Mouse (Mus musculus): ENCODE measurements at regions not wholly inside any gene's neighbourhood (a gene's known extent, or its start where the extent isn't known, plus 50 kb on each side); places are given as distances from the start of the nearest gene placed in this dataset.

- DNase-seq = no peak
Observed at GRCm38 (mm10) chr5:120030904-120031303, 85.4 kb upstream of the Rbm19 start.

DNA sequence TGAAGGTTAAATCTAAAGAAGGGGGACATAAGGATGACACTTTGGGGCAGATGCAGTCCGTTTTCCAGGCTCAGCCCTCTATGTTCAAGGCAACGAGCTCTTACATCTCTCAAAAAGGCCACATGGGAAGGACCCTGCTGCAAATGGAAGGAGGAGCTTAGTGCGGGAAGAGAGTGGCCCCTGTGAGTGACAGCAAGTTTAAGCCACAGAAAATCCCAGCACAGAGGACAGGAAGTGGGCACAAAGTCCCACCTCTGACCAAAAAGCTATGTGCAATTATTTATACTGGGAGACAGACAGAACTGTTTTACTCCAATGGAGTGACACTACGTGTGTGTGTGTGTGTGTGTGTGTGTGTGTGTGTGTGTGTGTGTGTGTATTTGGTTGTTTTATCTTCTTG lies 84.7 kb upstream of the Rbm19 start:
- DNase-seq = no peak

DNA sequence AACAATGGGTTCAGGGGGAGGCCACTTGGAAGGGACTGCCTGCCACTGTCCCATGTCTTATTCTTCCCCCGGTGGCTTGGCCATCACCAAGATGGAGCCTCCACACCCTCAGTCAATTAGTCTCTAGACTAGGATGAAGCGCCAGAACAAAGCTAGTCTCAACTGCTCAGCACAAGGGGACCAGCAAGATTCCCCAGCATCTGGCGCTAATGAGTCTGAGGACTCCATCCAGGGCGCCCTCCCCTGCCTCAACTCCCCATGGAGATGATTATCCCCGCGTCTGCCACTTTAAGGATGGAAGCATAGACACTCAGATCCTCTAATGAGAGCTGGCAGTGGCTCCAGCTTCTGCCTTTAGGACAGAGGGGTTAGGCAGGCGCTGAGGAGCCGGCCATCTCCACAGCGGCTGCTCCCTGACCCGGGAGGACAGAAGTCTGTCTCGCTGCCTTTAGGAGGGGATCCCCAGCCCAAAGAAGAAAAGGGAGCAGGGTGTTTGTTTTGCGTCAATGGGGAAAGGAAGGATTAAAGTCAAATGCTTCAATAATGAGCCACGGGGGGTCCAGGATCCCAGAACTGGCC lies 81.7 kb upstream of the Rbm19 start:
- DNase-seq = no peak

DNA sequence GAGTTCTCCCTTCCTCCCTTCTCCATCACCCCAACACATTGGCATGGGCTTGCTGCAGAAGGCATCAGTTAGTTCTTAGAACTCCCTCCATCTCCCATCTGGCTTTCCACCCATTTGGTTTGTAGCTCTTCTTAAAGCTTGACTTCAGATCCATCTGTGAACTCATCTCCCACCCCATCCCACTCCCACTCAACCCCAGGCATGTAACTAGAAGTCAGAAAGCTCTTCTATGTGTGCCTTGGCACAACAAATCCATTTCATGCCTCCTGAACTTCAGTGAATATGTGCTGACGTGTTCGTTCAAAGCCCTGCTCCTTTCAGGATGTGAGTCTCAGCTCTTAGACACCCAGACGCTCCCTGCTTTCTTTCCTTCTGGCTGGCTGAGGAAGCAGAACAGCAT lies 81.0 kb upstream of the Rbm19 start:
- DNase-seq = no peak

- DNase-seq = no peak
Observed at GRCm38 (mm10) chr5:120037806-120038205, 78.5 kb upstream of the Rbm19 start.

- DNase-seq = no peak
Observed at GRCm38 (mm10) chr5:120043786-120044185, 72.5 kb upstream of the Rbm19 start.

DNA sequence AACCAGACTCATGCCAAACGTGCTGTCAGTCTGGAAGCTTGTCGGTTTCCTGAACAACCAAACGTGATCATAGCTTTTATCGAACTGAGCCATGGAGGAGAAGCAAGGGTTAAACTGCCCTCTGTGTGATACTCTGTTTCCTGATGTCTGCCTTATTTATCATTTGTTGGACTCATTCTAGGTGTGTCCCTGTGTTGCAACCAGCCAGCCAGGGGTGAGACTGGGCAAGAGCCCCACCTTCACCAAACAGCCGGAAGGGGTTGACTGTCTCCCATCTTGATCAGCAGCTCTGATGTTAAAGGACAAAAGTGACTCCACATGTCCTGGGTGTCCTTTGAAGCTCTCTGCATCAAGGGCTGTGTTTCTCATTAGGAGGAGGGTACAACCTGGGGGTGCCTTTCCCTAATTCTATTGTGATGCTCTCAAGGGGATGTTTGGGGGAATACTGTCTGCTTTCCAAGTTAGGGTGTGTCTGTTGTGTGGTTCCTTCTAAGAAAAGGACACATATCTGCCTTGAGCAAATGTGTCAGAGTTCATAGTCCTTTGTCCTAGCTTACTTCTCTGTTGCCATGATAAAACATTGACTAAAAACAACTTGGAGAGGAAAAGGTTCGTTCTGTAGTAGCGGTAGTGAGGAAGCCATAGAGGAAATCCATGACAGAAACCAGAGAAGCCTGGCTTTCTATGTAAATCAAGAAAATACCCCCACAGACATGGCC lies 67.0 kb upstream of the Rbm19 start:
- no peak for DNase-seq

- no peak for DNase-seq
Observed at GRCm38 (mm10) chr5:120050728-120051436, 65.4 kb upstream of the Rbm19 start.

DNA sequence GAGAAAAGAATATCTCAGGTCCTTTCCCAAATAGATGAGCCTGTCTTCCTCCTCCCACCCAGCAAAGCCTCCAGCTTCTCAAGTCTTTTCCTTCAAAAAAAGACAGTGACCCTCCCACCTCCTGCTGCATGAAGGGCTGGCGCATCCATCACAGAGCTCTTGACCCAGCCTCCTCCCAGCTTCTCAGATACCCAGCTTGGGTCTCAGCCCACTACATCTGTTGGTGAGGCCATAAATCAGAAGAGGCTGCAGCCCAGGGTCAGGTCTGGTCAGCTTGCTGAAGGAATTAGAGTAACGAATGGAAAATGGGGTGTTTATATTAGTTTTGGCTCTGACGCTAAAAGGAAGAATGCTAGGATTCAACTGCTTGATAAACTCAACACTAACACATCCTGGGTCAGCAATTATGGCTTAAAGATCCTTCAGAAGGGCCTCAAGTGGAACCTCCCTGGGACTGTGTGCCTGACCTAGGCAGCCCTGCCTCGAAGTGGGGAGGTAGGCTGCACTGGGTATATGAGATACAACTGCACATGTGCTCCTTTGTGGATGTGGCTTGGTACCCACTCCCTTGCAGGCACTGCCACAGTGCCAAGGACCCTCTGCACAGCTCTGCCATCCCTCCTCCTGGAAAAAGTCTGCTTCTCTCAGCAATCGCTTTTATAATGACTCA lies 61.6 kb upstream of the Rbm19 start:
- DNase-seq = no peak

Measured in lung, postnatal 36 days (tissue).